Mouse (Mus musculus): ENCODE results near the gene Arrb2. TPM values are rescaled to one million over a fixed set of nuclear protein-coding genes. Genes with fewer than 3 reads are reported as not detected.
"Not testable (repeated sequence)": the region's sequence is repeated elsewhere in the genome, so short reads cannot be mapped to it uniquely, and the experiment has no call there.

Arrb2 gene
- polyA plus RNA-seq, 1 experiment from 2014 or later: 21.4 TPM

GRCm38 (mm10) chr11:70465211-70465610 lies 32.8 kb downstream of the Arrb2 start:
- H3K9ac ChIP-seq (replicated peaks; ENCODE audit: low read length): peak overlapping the region; percentile 2; the same call in 1 of the 2 replicates

GRCm38 (mm10) chr11:70465824-70466223 lies 33.4 kb downstream of the Arrb2 start:
- ATAC-seq (replicated peaks; ENCODE audit: insufficient number of reproducible peaks, low FRiP score, low TSS enrichment, low read depth) (no peak), DNase-seq (ENCODE audit: low spot score) (peak; percentile 15)
- peak overlapping the region; percentile 35 for H3K4me2 ChIP-seq (ENCODE audit: low read depth, low read length)
- H3K27me3 ChIP-seq (ENCODE audit: control insufficient read depth, insufficient read depth, low read length): peaks cover 13% of the 10 kb centered on the region
- 12% methylated on average over 23 of the region's 23 CpGs for WGBS
- H3K27ac ChIP-seq (replicated peaks; ENCODE audit: low read depth, low read length): no peak overlapping the region
- H3K9ac ChIP-seq (replicated peaks; ENCODE audit: low read length): peak overlapping the region; percentile 37
- no peaks in the 10 kb centered on the region for H3K36me3 ChIP-seq (replicated peaks; ENCODE audit: control insufficient read depth, insufficient read depth, low read depth, low read length)
- 0 out of 2 replicates have a peak overlapping the region, but pooled peaks have one; percentile 17 for H3K4me3 ChIP-seq (ENCODE audit: low read depth, low read length)
- no peaks in the 10 kb centered on the region for H3K9me3 ChIP-seq (replicated peaks; ENCODE audit: control insufficient read depth, low read length)
- no peaks in the 10 kb centered on the region; the same call in 1 of the 2 replicates for H3K4me1 ChIP-seq (ENCODE audit: control insufficient read depth, insufficient read depth, low read length)

More at GRCm38 (mm10) chr11:70465211-70465610, 32.8 kb downstream of the Arrb2 start:
- ATAC-seq (replicated peaks; ENCODE audit: insufficient number of reproducible peaks, low FRiP score, low TSS enrichment, low read depth) (no peak), DNase-seq (ENCODE audit: low spot score) (peak; percentile 6)
- H3K27me3 ChIP-seq (ENCODE audit: control insufficient read depth, insufficient read depth, low read length): peaks cover 18% of the 10 kb centered on the region
- peak overlapping the region; percentile 2; the same call in 1 of the 2 replicates for H3K4me2 ChIP-seq (ENCODE audit: low read depth, low read length)
- 22% methylated on average over 16 of the region's 16 CpGs for WGBS
- no peaks in the 10 kb centered on the region; the same call in 1 of the 2 replicates for H3K4me1 ChIP-seq (ENCODE audit: control insufficient read depth, insufficient read depth, low read length)
- H3K4me3 ChIP-seq (ENCODE audit: low read depth, low read length): no peak overlapping the region
- H3K27ac ChIP-seq (replicated peaks; ENCODE audit: low read depth, low read length): no peak overlapping the region
- H3K36me3 ChIP-seq (replicated peaks; ENCODE audit: control insufficient read depth, insufficient read depth, low read depth, low read length): no peaks in the 10 kb centered on the region
- H3K9me3 ChIP-seq (replicated peaks; ENCODE audit: control insufficient read depth, low read length): no peaks in the 10 kb centered on the region

DNA sequence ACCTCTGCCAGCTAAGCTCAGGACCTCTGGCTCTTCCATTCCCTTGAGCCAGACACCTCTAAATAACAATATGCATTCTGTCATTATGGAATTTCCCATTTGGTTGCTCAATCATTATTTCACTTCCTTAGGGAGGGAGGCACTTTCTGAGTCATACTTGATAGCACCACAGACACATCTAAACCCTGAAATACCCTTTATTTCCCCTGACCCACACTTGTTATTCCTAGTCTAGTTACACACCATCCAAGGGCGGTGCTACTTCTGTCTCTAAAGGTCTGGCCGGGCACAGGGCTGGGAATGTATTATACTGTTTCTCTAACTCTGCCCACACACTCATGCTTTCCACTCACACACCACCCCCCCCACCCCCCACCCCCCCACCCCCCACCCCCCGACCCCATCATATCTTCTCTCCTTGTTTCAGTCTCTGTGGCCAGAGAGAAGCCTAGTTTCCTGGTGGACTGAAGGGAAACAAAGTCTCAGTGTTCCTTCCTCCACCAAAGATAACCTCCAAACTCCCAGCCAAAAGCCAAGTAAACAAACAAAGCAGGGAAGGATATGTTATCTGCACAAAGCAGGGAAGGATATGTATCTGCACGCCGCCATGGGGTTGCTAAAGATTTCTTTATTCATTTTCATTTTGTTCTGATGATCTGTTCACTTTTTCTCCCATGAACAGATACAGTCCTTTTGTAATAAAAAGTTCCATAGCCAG lies 35.6 kb downstream of the Arrb2 start:
- Histone ChIP-seq H3K9ac (replicated peaks; ENCODE audit: low read length) (no peak overlapping the region), H3K27ac (replicated peaks; ENCODE audit: low read depth, low read length) (no peak overlapping the region), H3K4me2 (ENCODE audit: low read depth, low read length) (no peak overlapping the region), H3K27me3 (ENCODE audit: control insufficient read depth, insufficient read depth, low read length) (peaks cover 11% of the 10 kb centered on the region), H3K36me3 (replicated peaks; ENCODE audit: control insufficient read depth, insufficient read depth, low read depth, low read length) (no peaks in the 10 kb centered on the region), H3K4me1 (ENCODE audit: control insufficient read depth, insufficient read depth, low read length) (no peaks in the 10 kb centered on the region; the same call in 1 of the 2 replicates), H3K9me3 (replicated peaks; ENCODE audit: control insufficient read depth, low read length) (no peaks in the 10 kb centered on the region), H3K4me3 (ENCODE audit: low read depth, low read length) (no peak overlapping the region)
- 78% methylated on average over 5 of the region's 5 CpGs for WGBS
- ATAC-seq (replicated peaks; ENCODE audit: insufficient number of reproducible peaks, low FRiP score, low TSS enrichment, low read depth) (no peak), DNase-seq (ENCODE audit: low spot score) (no peak)

- Histone ChIP-seq H3K27me3 (ENCODE audit: control insufficient read depth, insufficient read depth, low read length) (peaks cover 7% of the 10 kb centered on the region), H3K27ac (replicated peaks; ENCODE audit: low read depth, low read length) (no peak overlapping the region), H3K36me3 (replicated peaks; ENCODE audit: control insufficient read depth, insufficient read depth, low read depth, low read length) (no peaks in the 10 kb centered on the region), H3K4me1 (ENCODE audit: control insufficient read depth, insufficient read depth, low read length) (no peaks in the 10 kb centered on the region; the same call in 1 of the 2 replicates), H3K4me3 (ENCODE audit: low read depth, low read length) (no peak overlapping the region), H3K9ac (replicated peaks; ENCODE audit: low read length) (no peak overlapping the region), H3K9me3 (replicated peaks; ENCODE audit: control insufficient read depth, low read length) (no peaks in the 10 kb centered on the region), H3K4me2 (ENCODE audit: low read depth, low read length) (no peak overlapping the region)
- DNase-seq (ENCODE audit: low spot score) (no peak), ATAC-seq (replicated peaks; ENCODE audit: insufficient number of reproducible peaks, low FRiP score, low TSS enrichment, low read depth) (no peak)
- 87% methylated on average over 3 of the region's 3 CpGs for WGBS
These were observed 37.3 kb downstream of the Arrb2 start for GRCm38 (mm10) chr11:70469764-70470163.

- H3K9ac ChIP-seq (replicated peaks; ENCODE audit: low read length): no peak overlapping the region
- H3K27ac ChIP-seq (replicated peaks; ENCODE audit: low read depth, low read length): no peak overlapping the region
- no peak overlapping the region for H3K4me2 ChIP-seq (ENCODE audit: low read depth, low read length)
- ATAC-seq (replicated peaks; ENCODE audit: insufficient number of reproducible peaks, low FRiP score, low TSS enrichment, low read depth) (no peak), DNase-seq (ENCODE audit: low spot score) (no peak)
- H3K27me3 ChIP-seq (ENCODE audit: control insufficient read depth, insufficient read depth, low read length): no peaks in the 10 kb centered on the region
- H3K4me1 ChIP-seq (ENCODE audit: control insufficient read depth, insufficient read depth, low read length): no peaks in the 10 kb centered on the region
- no peak overlapping the region for H3K4me3 ChIP-seq (ENCODE audit: low read depth, low read length)
- H3K9me3 ChIP-seq (replicated peaks; ENCODE audit: control insufficient read depth, low read length): no peaks in the 10 kb centered on the region
- H3K36me3 ChIP-seq (replicated peaks; ENCODE audit: control insufficient read depth, insufficient read depth, low read depth, low read length): no peaks in the 10 kb centered on the region
These were observed 40.3 kb downstream of the Arrb2 start for GRCm38 (mm10) chr11:70472716-70473115.

DNA sequence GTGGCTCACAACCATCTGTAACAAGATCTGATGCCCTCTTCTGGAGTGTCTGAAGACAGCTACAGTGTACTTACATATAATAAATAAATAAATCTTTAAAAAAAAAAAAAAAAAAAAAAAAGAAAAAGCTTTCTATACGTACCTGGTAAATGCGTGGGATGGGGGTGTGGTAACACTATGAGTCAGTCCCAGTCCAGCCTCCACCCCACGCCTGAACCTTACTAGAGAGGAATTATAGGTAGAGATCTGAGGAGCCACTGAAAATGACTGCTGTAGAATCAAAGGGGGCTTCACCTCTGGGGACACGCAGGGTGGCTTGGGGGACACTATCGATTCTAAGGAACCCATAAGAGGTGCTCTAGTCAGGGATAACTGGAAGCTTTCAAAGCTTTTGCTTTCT lies 40.9 kb downstream of the Arrb2 start:
- not testable (repeated sequence) for H3K9ac ChIP-seq (replicated peaks; ENCODE audit: low read length); H3K36me3 ChIP-seq (replicated peaks; ENCODE audit: control insufficient read depth, insufficient read depth, low read depth, low read length); H3K4me3 ChIP-seq (ENCODE audit: low read depth, low read length); H3K27me3 ChIP-seq (ENCODE audit: control insufficient read depth, insufficient read depth, low read length); H3K27ac ChIP-seq (replicated peaks; ENCODE audit: low read depth, low read length); ATAC-seq (replicated peaks; ENCODE audit: insufficient number of reproducible peaks, low FRiP score, low TSS enrichment, low read depth); H3K4me2 ChIP-seq (ENCODE audit: low read depth, low read length); H3K4me1 ChIP-seq (ENCODE audit: control insufficient read depth, insufficient read depth, low read length); H3K9me3 ChIP-seq (replicated peaks; ENCODE audit: control insufficient read depth, low read length); DNase-seq (ENCODE audit: low spot score)
- 90% methylated on average over 5 of the region's 5 CpGs for whole genome bisulfite sequencing

DNA sequence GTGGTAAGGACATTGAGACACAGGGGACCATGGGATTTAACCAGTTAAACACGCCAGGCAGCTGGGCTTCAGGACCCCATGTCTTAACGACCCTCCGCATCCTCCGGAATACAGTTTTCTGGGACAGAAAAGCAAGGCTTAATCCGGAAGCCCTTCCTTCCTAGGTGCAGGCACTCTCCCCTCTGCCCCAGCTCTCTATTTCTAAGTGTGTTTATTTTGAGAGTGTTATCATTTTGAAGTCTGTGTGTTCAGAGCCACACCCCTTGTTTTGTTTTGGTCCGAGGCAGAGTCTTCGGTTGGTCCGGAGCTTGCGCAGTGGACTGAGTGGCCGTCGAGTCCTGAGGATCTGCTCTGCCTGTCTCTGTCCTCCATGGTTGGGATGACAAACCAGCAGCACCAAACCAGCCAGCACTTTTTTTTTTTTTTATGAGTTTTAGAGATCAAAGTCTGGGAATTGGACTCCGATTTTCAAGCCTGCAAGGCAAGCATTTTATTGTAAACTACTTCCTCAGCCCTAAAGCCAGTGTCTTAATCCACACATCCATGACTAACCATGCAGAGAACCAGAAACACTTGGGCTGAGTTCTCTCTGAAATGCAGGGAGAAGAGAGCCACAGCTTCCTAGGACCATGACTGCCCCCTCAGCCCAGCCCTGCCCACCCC lies 42.6 kb downstream of the Arrb2 start:
- no peak overlapping the region for H3K27ac ChIP-seq (replicated peaks; ENCODE audit: low read depth, low read length)
- no peaks in the 10 kb centered on the region for H3K4me1 ChIP-seq (ENCODE audit: control insufficient read depth, insufficient read depth, low read length)
- H3K9me3 ChIP-seq (replicated peaks; ENCODE audit: control insufficient read depth, low read length): no peaks in the 10 kb centered on the region
- WGBS: 82% methylated on average over 12 of the region's 12 CpGs
- ATAC-seq (replicated peaks; ENCODE audit: insufficient number of reproducible peaks, low FRiP score, low TSS enrichment, low read depth) (no peak), DNase-seq (ENCODE audit: low spot score) (no peak)
- no peaks in the 10 kb centered on the region for H3K27me3 ChIP-seq (ENCODE audit: control insufficient read depth, insufficient read depth, low read length)
- no peak overlapping the region for H3K9ac ChIP-seq (replicated peaks; ENCODE audit: low read length)
- H3K36me3 ChIP-seq (replicated peaks; ENCODE audit: control insufficient read depth, insufficient read depth, low read depth, low read length): no peaks in the 10 kb centered on the region
- H3K4me2 ChIP-seq (ENCODE audit: low read depth, low read length): no peak overlapping the region
- H3K4me3 ChIP-seq (ENCODE audit: low read depth, low read length): no peak overlapping the region

DNA sequence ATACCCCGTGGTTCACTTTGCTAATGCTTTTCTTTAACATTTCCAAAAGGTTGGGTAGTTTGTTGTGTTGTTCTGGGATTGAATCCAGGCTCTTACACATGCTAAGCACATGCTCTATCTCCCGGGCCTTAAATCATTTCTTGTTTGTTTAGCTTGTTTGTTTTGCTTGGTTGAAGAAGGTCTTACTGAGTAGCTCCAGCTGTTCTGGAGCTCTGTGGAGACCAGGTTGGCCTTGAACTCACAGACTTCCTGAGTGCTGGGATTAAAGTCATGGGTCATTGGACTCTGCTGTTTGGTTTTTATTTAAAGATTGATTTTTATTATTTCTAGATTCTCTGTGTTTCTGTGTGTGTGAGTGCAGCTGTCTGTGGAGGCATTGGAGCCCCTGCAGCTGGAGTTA lies 53.1 kb downstream of the Arrb2 start:
- ATAC-seq (replicated peaks; ENCODE audit: insufficient number of reproducible peaks, low FRiP score, low TSS enrichment, low read depth): no peak
- WGBS: 54% methylated on average over 2 of the region's 2 CpGs
- Histone ChIP-seq H3K4me1 (ENCODE audit: control insufficient read depth, insufficient read depth, low read length) (no peaks in the 10 kb centered on the region), H3K9me3 (replicated peaks; ENCODE audit: control insufficient read depth, low read length) (no peaks in the 10 kb centered on the region), H3K9ac (replicated peaks; ENCODE audit: low read length) (no peak overlapping the region), H3K27me3 (ENCODE audit: control insufficient read depth, insufficient read depth, low read length) (no peaks in the 10 kb centered on the region), H3K27ac (replicated peaks; ENCODE audit: low read depth, low read length) (no peak overlapping the region), H3K4me2 (ENCODE audit: low read depth, low read length) (no peak overlapping the region), H3K36me3 (replicated peaks; ENCODE audit: control insufficient read depth, insufficient read depth, low read depth, low read length) (no peaks in the 10 kb centered on the region), H3K4me3 (ENCODE audit: low read depth, low read length) (no peak overlapping the region)
- DNase-seq (ENCODE audit: low spot score): no peak

Measured in embryonic facial prominence, embryonic 11.5 days (tissue).